ENCODE assay signal across 9 mouse cellular contexts in genomic region chr16:62646113-62646512, GRCm38 (mm10).
DNase-seq lines count a peak whose midpoint lies in the region; ATAC-seq and TF ChIP-seq lines count a peak whose summit lies in the region.
"Had no signal": no experiment of that assay in that cellular context is flagged by ENCODE, and none has a peak within 500 bp of the region (broad histone marks: within the 10 kb centered on the region; RNA-seq: fewer than 3 reads in every experiment).

No protein-coding gene starts in this region.

- peak; percentile 65; the same call in 1 of the 2 replicates for ATAC-seq in kidney, embryonic 15.5 days (replicated peaks; ENCODE audit: low FRiP score)
- ATAC-seq in kidney, embryonic 16.5 days (ENCODE audit: low FRiP score, low TSS enrichment), result no peak
- no peak for ATAC-seq in G1E (ENCODE audit: extremely low read depth, insufficient number of reproducible peaks, low FRiP score, poor library complexity, severe bottlenecking)

- no peaks in the 10 kb centered on the region for H3K9me3 ChIP-seq in kidney, embryonic 15.5 days (replicated peaks)
- no peaks in the 10 kb centered on the region for H3K9me3 ChIP-seq in kidney, embryonic 16.5 days (ENCODE audit: low read length)
- no peaks in the 10 kb centered on the region for H3K9me3 ChIP-seq in G1E (replicated peaks)
- H3K9me3 ChIP-seq: embryonic facial prominence, embryonic 13.5 days had no signal

- H3K4me1 ChIP-seq in kidney, embryonic 15.5 days, result no peaks in the 10 kb centered on the region
- no peaks in the 10 kb centered on the region for H3K4me1 ChIP-seq in kidney, embryonic 16.5 days (ENCODE audit: insufficient read depth, low read length)
- no peaks in the 10 kb centered on the region for H3K4me1 ChIP-seq in G1E (ENCODE audit: insufficient read depth, low read depth, low read length)
- H3K4me1 ChIP-seq: embryonic facial prominence, embryonic 13.5 days had no signal

- no peaks in the 10 kb centered on the region for H3K36me3 ChIP-seq in kidney, embryonic 15.5 days
- H3K36me3 ChIP-seq in kidney, embryonic 16.5 days (ENCODE audit: insufficient read depth, low read length), result no peaks in the 10 kb centered on the region
- no peaks in the 10 kb centered on the region for H3K36me3 ChIP-seq in G1E (replicated peaks)
- H3K36me3 ChIP-seq: embryonic facial prominence, embryonic 13.5 days had no signal

- no peak for TF ChIP-seq POLR2A in brain, embryonic 14.5 days (IDR thresholded peaks at IDR 0.05; ENCODE audit: borderline replicate concordance, extremely low read depth, insufficient read depth, insufficient read length, poor library complexity, severe bottlenecking)

- no peak overlapping the region for H3K4me2 ChIP-seq in kidney, embryonic 15.5 days
- no peak overlapping the region for H3K4me2 ChIP-seq in kidney, embryonic 16.5 days (replicated peaks; ENCODE audit: low read depth, low read length)
- H3K4me2 ChIP-seq: embryonic facial prominence, embryonic 13.5 days had no signal

- H3K9ac ChIP-seq in kidney, embryonic 15.5 days, result no peak overlapping the region
- H3K9ac ChIP-seq in kidney, embryonic 16.5 days (replicated peaks; ENCODE audit: low read length), result no peak overlapping the region
- H3K9ac ChIP-seq: embryonic facial prominence, embryonic 13.5 days had no signal

- intact Hi-C loops in left cerebral cortex, postnatal 25 days (cut with DNase I), result loop anchor here (5.0 kb wide), 1 partner anchor 139 kb away; no protein-coding TSS in a partner anchor

- no peak overlapping the region for H3K27ac ChIP-seq in kidney, embryonic 15.5 days
- no peak overlapping the region for H3K27ac ChIP-seq in kidney, embryonic 16.5 days (ENCODE audit: low read length)
- H3K27ac ChIP-seq: embryonic facial prominence, embryonic 13.5 days had no signal

- H3K4me3 ChIP-seq in kidney, embryonic 15.5 days (replicated peaks), result no peak overlapping the region
- H3K4me3 ChIP-seq in kidney, embryonic 16.5 days (ENCODE audit: low read length), result no peak overlapping the region
- no peak overlapping the region for H3K4me3 ChIP-seq in G1E (ENCODE audit: low read depth, low read length)
- H3K4me3 ChIP-seq: embryonic facial prominence, embryonic 13.5 days had no signal

- DNase-seq in G1E (ENCODE audit: low spot score), result no peak
- DNase-seq in brain, embryonic 14.5 days (ENCODE audit: low read depth), result peak; percentile 68
- DNase-seq in left cerebral cortex, postnatal 25 days (ENCODE audit: low spot score in 2 of 2), result peak; percentile 34 to 60
- DNase-seq in c-Kit-positive CD71-positive TER-119-positive erythroid progenitor cells, embryonic 14.5 days (ENCODE audit: low spot score), result no peak
- no peak for DNase-seq in frontal cortex, postnatal 14 days (ENCODE audit: low spot score in 2 of 2)
- DNase-seq in thymus, postnatal 0 days (ENCODE audit: low spot score), result no peak

- 63% methylated on average over 1 of the region's 1 CpGs for WGBS in kidney, embryonic 15.5 days
- 63% methylated on average over 1 of the region's 1 CpGs for WGBS in kidney, embryonic 16.5 days

- TF ChIP-seq CTCF in G1E (IDR thresholded peaks at IDR 0.05; ENCODE audit: low read depth, low read length), result 0 out of 2 replicates have a peak, but pooled peaks have one; percentile 22
- peak; percentile 49; the same call in 1 of the 2 replicates for TF ChIP-seq CTCF in brain, embryonic 14.5 days (IDR thresholded peaks at IDR 0.05; ENCODE audit: borderline replicate concordance, extremely low read depth, insufficient read depth, insufficient read length)

- no peaks in the 10 kb centered on the region for H3K27me3 ChIP-seq in kidney, embryonic 15.5 days
- H3K27me3 ChIP-seq in kidney, embryonic 16.5 days (ENCODE audit: insufficient read depth, low read length), result no peaks in the 10 kb centered on the region
- 0 out of 2 replicates have a peak, but pooled peaks cover 2% of the 10 kb centered on the region for H3K27me3 ChIP-seq in G1E (ENCODE audit: insufficient read depth, low read length)
- H3K27me3 ChIP-seq: embryonic facial prominence, embryonic 13.5 days had no signal

Comparison
In these comparisons a context has a peak if more than half of its experiments do, and no peak if none do; other contexts are left out.
1. DNase-seq: peak in brain, embryonic 14.5 days (single experiment) and left cerebral cortex, postnatal 25 days (2 of 2); none in G1E (single experiment), c-Kit-positive CD71-positive TER-119-positive erythroid progenitor cells, embryonic 14.5 days (single experiment), frontal cortex, postnatal 14 days (0 of 2) and thymus, postnatal 0 days (single experiment).